Mouse (Mus musculus) ES-Bruce4 (cell line): ENCODE measurements around the gene Arl4a. TPM values are rescaled to one million over a fixed set of nuclear protein-coding genes. Genes with fewer than 3 reads are reported as not detected.

Source experiments
- H3K27ac ChIP-seq: 2 replicates; pipeline ENCODE4 v1.5.1; 2012; ENCODE audit warnings: low read length, inconsistent platforms; ENCODE audit not compliant: insufficient read depth
- H3K27me3 ChIP-seq: 2 replicates; pipeline ENCODE4 v1.6.1; 2012; ENCODE audit warnings: mild to moderate bottlenecking, low read length, inconsistent platforms; ENCODE audit not compliant: control insufficient read depth, poor library complexity, insufficient read depth, severe bottlenecking
- H3K36me3 ChIP-seq: 2 replicates; pipeline ENCODE4 v1.6.1; 2012; ENCODE audit warnings: inconsistent platforms, mild to moderate bottlenecking, low read length, moderate library complexity; ENCODE audit not compliant: control insufficient read depth, poor library complexity, insufficient read depth, severe bottlenecking
- H3K4me1 ChIP-seq: one replicate; pipeline ENCODE4 v1.8.1; 2011; ENCODE audit warnings: low read length; ENCODE audit not compliant: control insufficient read depth, insufficient read depth
- H3K4me3 ChIP-seq: 2 replicates; pipeline ENCODE4 v1.5.1; 2011; ENCODE audit warnings: low read depth, mild to moderate bottlenecking, low read length
- H3K9ac ChIP-seq: 2 replicates; pipeline ENCODE4 v1.6.1; 2012; ENCODE audit warnings: low read depth, mild to moderate bottlenecking, inconsistent platforms; ENCODE audit not compliant: poor library complexity, severe bottlenecking
- H3K9me3 ChIP-seq: replicated peaks from 2 replicates; pipeline ENCODE4 v1.6.1; 2012; ENCODE audit warnings: mild to moderate bottlenecking, low read length, inconsistent platforms; ENCODE audit not compliant: control insufficient read depth, poor library complexity, insufficient read depth, severe bottlenecking
- CTCF ChIP-seq: IDR thresholded peaks from one replicate; pipeline ENCODE4 v1.8.1; 2011; ENCODE audit warnings: low read depth, low read length
- EP300 ChIP-seq: IDR thresholded peaks from 2 replicates; pipeline ENCODE4 v1.6.1; 2011; ENCODE audit warnings: low read depth, low read length; ENCODE audit not compliant: insufficient read depth
- POLR2A ChIP-seq: IDR thresholded peaks from one replicate; pipeline ENCODE4 v1.8.1; 2011; ENCODE audit warnings: low read length; ENCODE audit not compliant: insufficient read depth
- polyA plus RNA-seq: library from polyadenylated mRNA; stranded (reverse); fragments of >200 nt; gene quantifications from 2 replicates; pipeline ENCODE4 v1.2.4, GENCODE M21; 2011; ENCODE audit warnings: low read depth; ENCODE audit not compliant: missing spikeins, insufficient read depth, insufficient read length

Arl4a gene
- polyA plus RNA-seq, 1 experiment: 26.5 TPM

DNA sequence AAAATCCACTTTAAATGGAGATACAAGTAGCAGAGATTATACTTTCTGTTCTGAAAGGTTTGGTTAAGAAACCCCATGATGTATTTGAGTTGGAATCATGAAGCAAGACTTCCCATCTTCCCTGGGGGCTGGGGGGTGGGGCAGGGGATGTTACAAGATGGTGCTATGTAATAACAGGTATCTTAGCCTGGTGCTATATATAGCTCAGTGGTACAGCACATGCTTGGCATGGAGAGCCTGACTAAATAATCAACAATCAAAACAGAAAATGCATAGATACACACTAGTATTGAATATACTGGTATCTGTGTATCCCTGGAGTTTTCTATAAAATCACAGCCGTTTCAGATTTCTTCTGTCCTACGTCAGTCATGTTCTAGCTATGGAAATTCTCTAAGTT, 61.4 kb downstream of the Arl4a start:
- Histone ChIP-seq H3K27me3 (no peaks in the 10 kb centered on the region), H3K4me3 (no peak overlapping the region), H3K27ac (no peak overlapping the region), H3K36me3 (no peaks in the 10 kb centered on the region), H3K9ac (no peak overlapping the region), H3K4me1 (no peaks in the 10 kb centered on the region), H3K9me3 (no peaks in the 10 kb centered on the region)
- TF ChIP-seq EP300 (no peak), POLR2A (no peak), CTCF (no peak)

DNA sequence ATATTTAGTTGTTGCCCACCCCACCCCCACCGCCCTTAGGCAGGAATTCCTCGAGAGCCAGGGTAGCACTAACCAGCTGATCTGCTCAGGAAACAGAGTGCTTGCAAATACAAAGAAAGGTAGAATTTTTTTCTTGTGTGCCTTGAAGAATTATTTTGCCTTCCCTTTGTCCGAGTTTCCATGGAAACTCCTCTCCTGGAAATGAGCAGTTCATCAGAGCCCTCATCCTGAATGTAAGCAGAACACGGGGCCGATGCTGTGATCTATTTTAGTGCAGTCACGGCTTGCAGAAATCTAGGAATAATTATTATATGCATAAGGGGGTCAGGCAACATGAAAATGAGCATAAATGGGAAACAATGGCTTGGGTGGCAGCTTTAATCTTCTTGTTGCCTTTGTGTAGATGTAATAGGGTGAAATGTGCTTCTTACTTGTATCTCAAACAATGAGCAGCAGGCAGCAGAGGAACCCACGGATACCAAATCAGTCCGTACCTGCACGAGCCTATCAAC, 61.9 kb downstream of the Arl4a start:
- H3K9ac ChIP-seq: no peak overlapping the region

DNA sequence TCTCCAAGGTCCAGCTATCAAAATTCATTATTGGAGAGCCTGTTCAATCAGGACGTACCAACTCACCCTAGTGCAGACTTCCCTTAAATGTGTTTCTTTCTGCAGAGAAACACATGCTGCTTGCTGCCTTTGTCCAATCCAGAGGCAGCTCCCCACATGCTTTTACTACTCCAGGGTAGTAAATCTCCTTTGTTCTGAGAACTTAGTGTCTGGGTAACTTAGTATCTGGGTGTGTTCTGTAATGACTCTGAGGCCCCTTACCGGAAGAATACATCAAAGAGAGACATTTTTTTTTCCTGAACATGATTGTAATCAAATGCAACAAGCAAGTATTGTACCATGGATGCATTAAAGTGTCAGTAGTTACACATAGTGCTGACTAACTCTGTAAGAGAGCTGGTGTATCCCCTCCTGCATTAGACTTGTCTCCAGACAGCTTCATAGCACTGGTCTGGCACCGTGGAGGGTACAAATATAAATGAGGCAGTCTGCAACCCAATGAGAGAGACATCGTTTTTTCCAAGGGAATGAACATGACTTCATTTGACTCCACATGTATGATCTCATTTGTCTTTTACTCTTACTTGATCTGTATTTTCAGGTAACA, 62.7 kb downstream of the Arl4a start:
- TF ChIP-seq EP300 (no peak), POLR2A (no peak), CTCF (no peak)
- H3K27ac ChIP-seq: no peak overlapping the region

More for the DNA sequence above, 61.9 kb downstream of the Arl4a start:
- Histone ChIP-seq H3K27me3 (no peaks in the 10 kb centered on the region), H3K4me1 (no peaks in the 10 kb centered on the region), H3K9me3 (no peaks in the 10 kb centered on the region), H3K4me3 (no peak overlapping the region), H3K27ac (no peak overlapping the region), H3K36me3 (no peaks in the 10 kb centered on the region)
- no peak for TF ChIP-seq POLR2A
- TF ChIP-seq CTCF: no peak
- TF ChIP-seq EP300: no peak

DNA sequence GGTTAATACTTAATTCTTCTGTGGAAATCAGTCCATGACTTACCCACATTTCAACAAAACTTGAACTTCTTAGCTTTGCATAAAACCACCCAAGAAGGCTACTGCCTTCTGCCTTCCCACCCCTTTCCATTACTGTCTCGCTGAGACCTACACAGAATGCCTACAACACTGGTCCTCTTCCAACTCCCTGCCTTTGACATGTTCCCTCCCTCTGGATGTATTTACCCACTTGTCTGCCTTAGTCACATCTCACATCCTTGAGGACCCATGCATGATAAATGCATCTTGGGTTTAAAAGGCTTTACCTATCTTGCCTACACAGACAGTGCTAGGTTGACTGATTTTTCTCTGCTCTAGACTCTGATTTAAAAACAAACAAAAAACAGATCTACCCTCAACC, 63.6 kb downstream of the Arl4a start:
- Histone ChIP-seq H3K27me3 (no peaks in the 10 kb centered on the region), H3K27ac (no peak overlapping the region), H3K9me3 (no peaks in the 10 kb centered on the region), H3K4me3 (no peak overlapping the region), H3K36me3 (no peaks in the 10 kb centered on the region), H3K4me1 (no peaks in the 10 kb centered on the region), H3K9ac (no peak overlapping the region)
- TF ChIP-seq EP300 (no peak), POLR2A (no peak), CTCF (no peak)

More for the DNA sequence above, 62.7 kb downstream of the Arl4a start:
- H3K4me1 ChIP-seq: no peaks in the 10 kb centered on the region
- H3K4me3 ChIP-seq: no peak overlapping the region
- no peaks in the 10 kb centered on the region for H3K27me3 ChIP-seq
- H3K9me3 ChIP-seq: no peaks in the 10 kb centered on the region
- H3K36me3 ChIP-seq: no peaks in the 10 kb centered on the region
- H3K9ac ChIP-seq: no peak overlapping the region

GRCm38 (mm10) chr12:39969500-39969899, 68.3 kb downstream of the Arl4a start:
- no peak for TF ChIP-seq CTCF
- TF ChIP-seq POLR2A: no peak
- TF ChIP-seq EP300: no peak

DNA sequence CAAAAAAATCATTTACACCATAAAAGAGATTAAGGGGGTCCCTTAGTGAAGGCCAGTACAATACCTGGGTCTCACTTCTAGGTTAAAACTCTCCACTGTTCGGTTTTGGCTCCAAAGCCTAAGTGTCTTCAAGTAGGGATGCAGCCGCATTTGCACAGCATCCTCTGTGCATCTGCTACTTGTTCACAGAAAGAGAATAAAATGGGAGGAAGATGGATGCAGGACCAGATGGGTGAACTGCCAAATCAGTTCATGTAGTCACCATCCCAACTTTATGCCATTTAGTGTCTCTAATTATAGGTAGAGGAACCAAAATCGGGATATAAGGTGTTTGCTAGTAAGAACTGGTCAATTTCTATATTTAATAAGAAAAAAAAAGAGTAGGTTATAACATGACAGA, 69.7 kb downstream of the Arl4a start:
- H3K36me3 ChIP-seq: no peaks in the 10 kb centered on the region
- H3K27ac ChIP-seq: no peak overlapping the region
- no peak overlapping the region for H3K4me3 ChIP-seq
- H3K27me3 ChIP-seq: no peaks in the 10 kb centered on the region
- no peaks in the 10 kb centered on the region for H3K9me3 ChIP-seq
- TF ChIP-seq CTCF (no peak), EP300 (no peak), POLR2A (no peak)
- H3K9ac ChIP-seq: no peak overlapping the region
- no peaks in the 10 kb centered on the region for H3K4me1 ChIP-seq

More at GRCm38 (mm10) chr12:39969500-39969899, 68.3 kb downstream of the Arl4a start:
- H3K36me3 ChIP-seq: no peaks in the 10 kb centered on the region
- H3K9me3 ChIP-seq: no peaks in the 10 kb centered on the region
- no peaks in the 10 kb centered on the region for H3K4me1 ChIP-seq
- no peak overlapping the region for H3K9ac ChIP-seq
- H3K27ac ChIP-seq: no peak overlapping the region
- H3K27me3 ChIP-seq: no peaks in the 10 kb centered on the region
- H3K4me3 ChIP-seq: no peak overlapping the region
